Comparison of ENCODE assay signal across 10 mouse cellular contexts in genomic region chr17:26611328-26611727, GRCm38 (mm10). TPM values are rescaled to one million over a fixed set of nuclear protein-coding genes. Genes with fewer than 3 reads are reported as not detected.
DNase-seq lines count a peak whose midpoint lies in the region; ATAC-seq lines count a peak whose summit lies in the region.
"Had no signal": no experiment of that assay in that cellular context is flagged by ENCODE, and none has a peak within 500 bp of the region (broad histone marks: within the 10 kb centered on the region; RNA-seq: fewer than 3 reads in every experiment).

No protein-coding gene starts in this region.

- peak; percentile 26 for DNase-seq in left cerebral cortex, postnatal 4 days
- DNase-seq in left cerebral cortex, adult 9 months (ENCODE audit: low spot score in 2 of 2) = no peak
- peak; percentile 70 for DNase-seq in adrenal gland, postnatal 25 days
- DNase-seq in lung, postnatal 10 days = peak; percentile 72
- no peak for DNase-seq in thymus, postnatal 0 days (ENCODE audit: low spot score)
- no peak for DNase-seq in layer of hippocampus, adult 9-11 months
- DNase-seq: kidney, postnatal 10 days had no signal

- intact Hi-C loops in left cerebral cortex, postnatal 4 days (cut with DNase I) = no loop called here

- peaks cover 16% of the 10 kb centered on the region; the same call in 1 of the 2 replicates for H3K36me3 ChIP-seq in embryonic facial prominence, embryonic 15.5 days

- no peaks in the 10 kb centered on the region for H3K27me3 ChIP-seq in embryonic facial prominence, embryonic 15.5 days
- H3K27me3 ChIP-seq: embryonic facial prominence, embryonic 13.5 days; neural tube, embryonic 12.5 days had no signal

- H3K4me2 ChIP-seq in embryonic facial prominence, embryonic 15.5 days (replicated peaks) = no peak overlapping the region
- H3K4me2 ChIP-seq: embryonic facial prominence, embryonic 13.5 days; neural tube, embryonic 12.5 days had no signal

- H3K27ac ChIP-seq in embryonic facial prominence, embryonic 15.5 days (replicated peaks) = peak overlapping the region; percentile 65
- H3K27ac ChIP-seq: embryonic facial prominence, embryonic 13.5 days; neural tube, embryonic 12.5 days had no signal

- no peak for ATAC-seq in embryonic facial prominence, embryonic 15.5 days (ENCODE audit: insufficient number of reproducible peaks, low FRiP score, low TSS enrichment, low read depth)

- WGBS in embryonic facial prominence, embryonic 15.5 days = 65% methylated on average over 7 of the region's 7 CpGs

- no peaks in the 10 kb centered on the region for H3K9me3 ChIP-seq in embryonic facial prominence, embryonic 15.5 days (replicated peaks)
- H3K9me3 ChIP-seq: embryonic facial prominence, embryonic 13.5 days; neural tube, embryonic 12.5 days had no signal

- H3K4me3 ChIP-seq in embryonic facial prominence, embryonic 15.5 days (replicated peaks) = no peak overlapping the region
- H3K4me3 ChIP-seq: embryonic facial prominence, embryonic 13.5 days; neural tube, embryonic 12.5 days had no signal

- no peak overlapping the region for H3K9ac ChIP-seq in embryonic facial prominence, embryonic 15.5 days
- H3K9ac ChIP-seq: embryonic facial prominence, embryonic 13.5 days; neural tube, embryonic 12.5 days had no signal

- H3K4me1 ChIP-seq in embryonic facial prominence, embryonic 15.5 days = peaks cover 34% of the 10 kb centered on the region
- H3K4me1 ChIP-seq: neural tube, embryonic 12.5 days had no signal

RNA-seq across cellular contexts. Expression of gene Dusp1, which starts 49.4 kb away (rescaled TPM):
- 10 to 100 TPM; 17.2 to 18.9 TPM for total RNA-seq in left cerebral cortex, postnatal 4 days (2021)
- 30.8 and 37.8 TPM in 2 replicates for total RNA-seq in adrenal gland, postnatal 25 days (2021)
- polyA plus RNA-seq in embryonic facial prominence, embryonic 15.5 days (2015; fragmentation: Nextera tagmentation; extraction: Ambion mirVana) = 28.4 and 33.3 TPM in 2 replicates
- 22.4 and 26.4 TPM in 2 replicates for polyA plus RNA-seq in thymus, postnatal 0 days (2015; fragmentation: Nextera tagmentation; extraction: Ambion mirVana)

RNA-seq across cellular contexts. Expression of gene Ergic1, which starts 50.0 kb away (rescaled TPM):
- total RNA-seq in left cerebral cortex, postnatal 4 days (2021) = 100 to 1,000 TPM; 180 to 193 TPM
- total RNA-seq in adrenal gland, postnatal 25 days (2021) = 138 and 168 TPM in 2 replicates
- polyA plus RNA-seq in embryonic facial prominence, embryonic 15.5 days (2015; fragmentation: Nextera tagmentation; extraction: Ambion mirVana) = 114 and 118 TPM in 2 replicates
- polyA plus RNA-seq in thymus, postnatal 0 days (2015; fragmentation: Nextera tagmentation; extraction: Ambion mirVana) = 64.6 and 70.2 TPM in 2 replicates

RNA-seq across cellular contexts. Expression of gene Atp6v0e, which starts 51.7 kb away (rescaled TPM):
- 10 to 100 TPM; 29.4 to 31.3 TPM for total RNA-seq in left cerebral cortex, postnatal 4 days (2021)
- total RNA-seq in adrenal gland, postnatal 25 days (2021) = 172 and 213 TPM in 2 replicates
- 255 and 256 TPM in 2 replicates for polyA plus RNA-seq in embryonic facial prominence, embryonic 15.5 days (2015; fragmentation: Nextera tagmentation; extraction: Ambion mirVana)
- polyA plus RNA-seq in thymus, postnatal 0 days (2015; fragmentation: Nextera tagmentation; extraction: Ambion mirVana) = 352 and 361 TPM in 2 replicates

Comparison
In these comparisons a context has a peak if more than half of its experiments do, and no peak if none do; other contexts are left out.
1. DNase-seq: peak in left cerebral cortex, postnatal 4 days (single experiment), adrenal gland, postnatal 25 days (single experiment) and lung, postnatal 10 days (single experiment); none in left cerebral cortex, adult 9 months (0 of 2), thymus, postnatal 0 days (single experiment) and layer of hippocampus, adult 9-11 months (single experiment).